ENCODE assay signal across 20 mouse cellular contexts in genomic region chr4:103655740-103656139, GRCm38 (mm10). TPM values are rescaled to one million over a fixed set of nuclear protein-coding genes. Genes with fewer than 3 reads are reported as not detected.
A peak's percentile ranks its signal among the peaks of the same experiment; 100 is the strongest.
DNase-seq lines count a peak whose midpoint lies in the region; ATAC-seq and TF ChIP-seq lines count a peak whose summit lies in the region.
"Had no signal": no experiment of that assay in that cellular context is flagged by ENCODE, and none has a peak within 500 bp of the region (broad histone marks: within the 10 kb centered on the region; RNA-seq: fewer than 3 reads in every experiment).

No protein-coding gene starts in this region.

- no peak overlapping the region for H3K27ac ChIP-seq in kidney, embryonic 15.5 days
- H3K27ac ChIP-seq in kidney, postnatal 0 days, result no peak overlapping the region
- H3K27ac ChIP-seq in limb, embryonic 10.5 days, result no peak overlapping the region
- H3K27ac ChIP-seq: embryonic facial prominence, embryonic 10.5 days; embryonic facial prominence, embryonic 12.5 days; forebrain, embryonic 13.5 days; forebrain, embryonic 15.5 days had no signal

- no peaks in the 10 kb centered on the region for H3K36me3 ChIP-seq in kidney, embryonic 15.5 days
- H3K36me3 ChIP-seq in kidney, postnatal 0 days (ENCODE audit: insufficient read depth, low read length), result no peaks in the 10 kb centered on the region
- H3K36me3 ChIP-seq in limb, embryonic 10.5 days, result no peaks in the 10 kb centered on the region
- H3K36me3 ChIP-seq: embryonic facial prominence, embryonic 10.5 days; embryonic facial prominence, embryonic 12.5 days; forebrain, embryonic 15.5 days had no signal

- no peak for TF ChIP-seq CTCF in kidney, postnatal 0 days (IDR thresholded peaks at IDR 0.05; ENCODE audit: low read depth)

- 21% methylated on average over 6 of the region's 6 CpGs for WGBS in kidney, embryonic 15.5 days
- WGBS in kidney, postnatal 0 days, result 23% methylated on average over 6 of the region's 6 CpGs
- whole genome bisulfite sequencing in limb, embryonic 10.5 days, result 34% methylated on average over 6 of the region's 6 CpGs

- peak; percentile 54; the same call in 1 of the 2 replicates for ATAC-seq in kidney, embryonic 15.5 days (replicated peaks; ENCODE audit: low FRiP score)
- no peak for ATAC-seq in kidney, postnatal 0 days (replicated peaks; ENCODE audit: low FRiP score, low read depth)
- ATAC-seq: forebrain, embryonic 13.5 days; forebrain, embryonic 15.5 days had no signal

- H3K4me2 ChIP-seq in kidney, embryonic 15.5 days, result no peak overlapping the region
- no peak overlapping the region for H3K4me2 ChIP-seq in kidney, postnatal 0 days (ENCODE audit: low read length)
- H3K4me2 ChIP-seq: embryonic facial prominence, embryonic 12.5 days; forebrain, embryonic 13.5 days; forebrain, embryonic 15.5 days had no signal

- no peaks in the 10 kb centered on the region for H3K4me1 ChIP-seq in kidney, embryonic 15.5 days
- H3K4me1 ChIP-seq in kidney, postnatal 0 days (replicated peaks; ENCODE audit: insufficient read depth, low read length), result no peaks in the 10 kb centered on the region
- peaks cover 7% of the 10 kb centered on the region; the same call in 1 of the 2 replicates for H3K4me1 ChIP-seq in limb, embryonic 10.5 days
- H3K4me1 ChIP-seq: embryonic facial prominence, embryonic 10.5 days; embryonic facial prominence, embryonic 12.5 days; forebrain, embryonic 13.5 days; forebrain, embryonic 15.5 days had no signal

- no peaks in the 10 kb centered on the region for H3K9me3 ChIP-seq in kidney, embryonic 15.5 days (replicated peaks)
- no peaks in the 10 kb centered on the region for H3K9me3 ChIP-seq in kidney, postnatal 0 days (replicated peaks; ENCODE audit: low read length)
- no peaks in the 10 kb centered on the region for H3K9me3 ChIP-seq in limb, embryonic 10.5 days (replicated peaks)
- H3K9me3 ChIP-seq: embryonic facial prominence, embryonic 10.5 days; embryonic facial prominence, embryonic 12.5 days; forebrain, embryonic 13.5 days; forebrain, embryonic 15.5 days had no signal

- H3K27me3 ChIP-seq in kidney, embryonic 15.5 days, result peaks cover 3% of the 10 kb centered on the region; the same call in 1 of the 2 replicates
- no peaks in the 10 kb centered on the region for H3K27me3 ChIP-seq in kidney, postnatal 0 days (ENCODE audit: insufficient read depth, low read length)
- H3K27me3 ChIP-seq in limb, embryonic 10.5 days (ENCODE audit: low read depth, poor library complexity, severe bottlenecking), result no peaks in the 10 kb centered on the region
- H3K27me3 ChIP-seq: embryonic facial prominence, embryonic 12.5 days; forebrain, embryonic 13.5 days; forebrain, embryonic 15.5 days had no signal

- DNase-seq in kidney, postnatal 4 days, result no peak
- peak; percentile 4 for DNase-seq in kidney, postnatal 0 days (ENCODE audit: low spot score)
- no peak for DNase-seq in kidney, postnatal 14 days
- DNase-seq in limb, embryonic 10.5 days (ENCODE audit: low spot score), result peak; percentile 24
- DNase-seq in adrenal gland, adult 8-10 months, result no peak
- DNase-seq: adrenal gland, adult 2 months; adrenal gland, postnatal 14 days; adrenal gland, postnatal 36 days; cerebellum, adult 11-12 months; cerebellum, adult 2 months; cerebellum, adult 9-10 months; cerebellum, postnatal 10 days; cerebellum, postnatal 25 days had no signal

- H3K9ac ChIP-seq in kidney, embryonic 15.5 days, result no peak overlapping the region
- H3K9ac ChIP-seq in kidney, postnatal 0 days (ENCODE audit: low read depth, low read length), result no peak overlapping the region
- H3K9ac ChIP-seq: embryonic facial prominence, embryonic 12.5 days; forebrain, embryonic 13.5 days; forebrain, embryonic 15.5 days had no signal

- H3K4me3 ChIP-seq in kidney, embryonic 15.5 days (replicated peaks), result no peak overlapping the region
- H3K4me3 ChIP-seq in kidney, postnatal 0 days (replicated peaks; ENCODE audit: low read depth, low read length), result no peak overlapping the region
- no peak overlapping the region for H3K4me3 ChIP-seq in limb, embryonic 10.5 days
- H3K4me3 ChIP-seq: embryonic facial prominence, embryonic 10.5 days; embryonic facial prominence, embryonic 12.5 days; forebrain, embryonic 13.5 days; forebrain, embryonic 15.5 days had no signal

RNA-seq across cellular contexts. Expression of gene Dab1, which starts 36.6 kb away (rescaled TPM):
- 20.1 and 20.3 TPM in 2 replicates for polyA plus RNA-seq in kidney, embryonic 15.5 days (2015; fragmentation: Nextera tagmentation; extraction: Ambion mirVana)
- polyA plus RNA-seq in kidney, postnatal 0 days (2015; fragmentation: Nextera tagmentation; extraction: Ambion mirVana), result 22.8 and 23.7 TPM in 2 replicates
- 6.3 and 9.8 TPM in 2 replicates for polyA plus RNA-seq in limb, embryonic 10.5 days (2016; fragmentation: Nextera tagmentation; extraction: Ambion mirVana)
- 1 to 10 TPM; 1.3 to 2.0 (median 1.8) TPM for total RNA-seq in adrenal gland, adult 8-10 months (2022)
- total RNA-seq: MEL had no signal
- polyA plus RNA-seq: C2C12 had no signal

Comparison
In these comparisons a context has a peak if more than half of its experiments do, and no peak if none do; other contexts are left out.
1. DNase-seq: peak in kidney, postnatal 0 days (single experiment) and limb, embryonic 10.5 days (single experiment); none in kidney, postnatal 4 days (0 of 2), kidney, postnatal 14 days (single experiment) and adrenal gland, adult 8-10 months (single experiment).